Mouse (Mus musculus) liver, embryonic 15.5 days (tissue): ENCODE results near the gene Sparc. TPM values are rescaled to one million over a fixed set of nuclear protein-coding genes. Genes with fewer than 3 reads are reported as not detected.

Experiments used
- ATAC-seq: fragments of 200-750 bp; cut with Nextera tagmentation; 2 replicates; pipeline ENCODE4 v1.8.0; 2017; ENCODE audit warnings: moderate number of reproducible peaks, mild to moderate bottlenecking, moderate library complexity; ENCODE audit not compliant: insufficient read depth
- H3K27ac ChIP-seq: fragments of 300-500 bp; sonication (generic); replicated peaks from 2 replicates; pipeline ENCODE4 v1.5.1; 2015; ENCODE audit warnings: mild to moderate bottlenecking, inconsistent platforms
- H3K27me3 ChIP-seq: fragments of 300-500 bp; sonication (generic); 2 replicates; pipeline ENCODE4 v1.6.1; 2015; ENCODE audit warnings: mild to moderate bottlenecking, inconsistent platforms
- H3K36me3 ChIP-seq: fragments of 300-500 bp; sonication (generic); replicated peaks from 2 replicates; pipeline ENCODE4 v1.6.1; 2015; ENCODE audit warnings: moderate library complexity, mild to moderate bottlenecking, inconsistent platforms
- H3K4me1 ChIP-seq: fragments of 300-500 bp; sonication (generic); replicated peaks from 2 replicates; pipeline ENCODE4 v1.6.1; 2015; ENCODE audit warnings: inconsistent platforms
- H3K4me2 ChIP-seq: fragments of 300-500 bp; sonication (generic); 2 replicates; pipeline ENCODE4 v1.6.1; 2015; ENCODE audit warnings: moderate library complexity, mild to moderate bottlenecking, inconsistent platforms
- H3K4me3 ChIP-seq: fragments of 300-500 bp; sonication (generic); replicated peaks from 2 replicates; pipeline ENCODE4 v1.5.1; 2015; ENCODE audit warnings: mild to moderate bottlenecking, inconsistent platforms
- H3K9ac ChIP-seq: fragments of 300-500 bp; sonication (generic); 2 replicates; pipeline ENCODE4 v1.6.1; 2015; ENCODE audit warnings: moderate library complexity, mild to moderate bottlenecking, inconsistent platforms
- H3K9me3 ChIP-seq: fragments of 300-500 bp; sonication (generic); replicated peaks from 2 replicates; pipeline ENCODE4 v1.6.1; 2016; ENCODE audit warnings: inconsistent platforms
- WGBS: fragments of 180-500 bp; shearing (Covaris S2); methylation state at CpG from one replicate; pipeline ENCODE4 v1.1.7; 2015; ENCODE audit warnings: mixed read lengths; ENCODE audit not compliant: insufficient replicate concordance; 5-methylcytosine and 5-hydroxymethylcytosine counted together
- polyA plus RNA-seq: library from polyadenylated mRNA; unstranded; fragments of >200 nt; fragmentation: Nextera tagmentation; extraction: Ambion mirVana; gene quantifications from 2 replicates; pipeline ENCODE4 v1.2.1, GENCODE M21; 2015

Sparc gene
- polyA plus RNA-seq: 154 and 161 TPM in 2 replicates

- no peak for ATAC-seq
- Histone ChIP-seq H3K36me3 (no peaks in the 10 kb centered on the region), H3K27ac (no peak within 1 kb of the TSS), H3K4me3 (no peak within 1 kb of the TSS), H3K9ac (no peak within 1 kb of the TSS), H3K9me3 (no peaks in the 10 kb centered on the region), H3K27me3 (peaks cover 16% of the 10 kb centered on the region), H3K4me1 (peaks cover 10% of the 10 kb centered on the region; the same call in 1 of the 2 replicates), H3K4me2 (no peak within 1 kb of the TSS)
- WGBS: 65% methylated on average over 1 of the region's 1 CpGs
Measured at GRCm38 (mm10) chr11:55422978-55423377, at the start of gene Sparc. Gene Sparc (minus strand): TSS chr11:55423183.

GRCm38 (mm10) chr11:55471467-55471866 lies 48.5 kb upstream of the Sparc start:
- H3K4me1 ChIP-seq: peaks cover 59% of the 10 kb centered on the region
- peak overlapping the region; percentile 94 for H3K4me2 ChIP-seq
- peaks cover 21% of the 10 kb centered on the region; the same call in 1 of the 2 replicates for H3K36me3 ChIP-seq
- no peaks in the 10 kb centered on the region for H3K27me3 ChIP-seq
- WGBS: 51% methylated on average over 7 of the region's 7 CpGs
- H3K4me3 ChIP-seq: peak overlapping the region; percentile 88
- H3K27ac ChIP-seq: peak overlapping the region; percentile 94; the same call in 1 of the 2 replicates
- peak overlapping the region; percentile 84 for H3K9ac ChIP-seq
- ATAC-seq: no peak
- no peaks in the 10 kb centered on the region for H3K9me3 ChIP-seq

- H3K9ac ChIP-seq: peak overlapping the region; percentile 84
- no peaks in the 10 kb centered on the region for H3K9me3 ChIP-seq
- 15% methylated on average over 8 of the region's 8 CpGs for WGBS
- peak overlapping the region; percentile 88 for H3K4me3 ChIP-seq
- peaks cover 54% of the 10 kb centered on the region for H3K4me1 ChIP-seq
- peak overlapping the region; percentile 94 for H3K4me2 ChIP-seq
- no peak for ATAC-seq
- 0 out of 2 replicates have a peak, but pooled peaks cover 21% of the 10 kb centered on the region for H3K36me3 ChIP-seq
- no peaks in the 10 kb centered on the region for H3K27me3 ChIP-seq
- H3K27ac ChIP-seq: peak overlapping the region; percentile 94
Measured at GRCm38 (mm10) chr11:55470761-55471160, 47.8 kb upstream of the Sparc start.

GRCm38 (mm10) chr11:55469923-55470691 lies 47.1 kb upstream of the Sparc start:
- peak overlapping the region; percentile 84 for H3K9ac ChIP-seq
- H3K36me3 ChIP-seq: 0 out of 2 replicates have a peak, but pooled peaks cover 21% of the 10 kb centered on the region
- under 1% methylated on average over 46 of the region's 46 CpGs for WGBS
- peak overlapping the region; percentile 88 for H3K4me3 ChIP-seq
- H3K27me3 ChIP-seq: no peaks in the 10 kb centered on the region
- H3K4me2 ChIP-seq: peak overlapping the region; percentile 94
- no peaks in the 10 kb centered on the region for H3K9me3 ChIP-seq
- H3K27ac ChIP-seq: peak overlapping the region; percentile 94
- peaks cover 54% of the 10 kb centered on the region for H3K4me1 ChIP-seq
- no peak for ATAC-seq

- Histone ChIP-seq H3K36me3 (0 out of 2 replicates have a peak, but pooled peaks cover 16% of the 10 kb centered on the region), H3K9me3 (no peaks in the 10 kb centered on the region), H3K9ac (peak within 1 kb of the TSS; percentile 84), H3K27me3 (no peaks in the 10 kb centered on the region), H3K4me2 (peak within 1 kb of the TSS; percentile 94), H3K4me3 (peak within 1 kb of the TSS; percentile 88), H3K27ac (peak within 1 kb of the TSS; percentile 94), H3K4me1 (peaks cover 48% of the 10 kb centered on the region)
- under 1% methylated on average over 57 of the region's 57 CpGs for WGBS
- ATAC-seq: peak; percentile 94
Measured at GRCm38 (mm10) chr11:55469048-55469843, 46.3 kb upstream of the Sparc start, which contains the start of gene G3bp1. Gene G3bp1 (plus strand): TSS chr11:55469685.

GRCm38 (mm10) chr11:55468611-55469047 lies 45.6 kb upstream of the Sparc start:
- WGBS: 1% methylated on average over 17 of the region's 17 CpGs

GRCm38 (mm10) chr11:55468012-55468411 lies 45.0 kb upstream of the Sparc start:
- Histone ChIP-seq H3K4me3 (peak overlapping the region; percentile 88), H3K4me2 (peak overlapping the region; percentile 94), H3K9me3 (no peaks in the 10 kb centered on the region), H3K27me3 (no peaks in the 10 kb centered on the region), H3K36me3 (0 out of 2 replicates have a peak, but pooled peaks cover 10% of the 10 kb centered on the region), H3K9ac (peak overlapping the region; percentile 82), H3K27ac (peak overlapping the region; percentile 94), H3K4me1 (peaks cover 37% of the 10 kb centered on the region)
- 62% methylated on average over 10 of the region's 10 CpGs for whole genome bisulfite sequencing
- ATAC-seq: no peak

More at GRCm38 (mm10) chr11:55468611-55469047, 45.6 kb upstream of the Sparc start:
- Histone ChIP-seq H3K27me3 (no peaks in the 10 kb centered on the region), H3K4me1 (peaks cover 42% of the 10 kb centered on the region), H3K4me2 (peak overlapping the region; percentile 94), H3K36me3 (0 out of 2 replicates have a peak, but pooled peaks cover 13% of the 10 kb centered on the region), H3K4me3 (peak overlapping the region; percentile 88), H3K9me3 (no peaks in the 10 kb centered on the region), H3K27ac (peak overlapping the region; percentile 94), H3K9ac (peak overlapping the region; percentile 82)
- peak; percentile 22; the same call in 1 of the 2 replicates for ATAC-seq

- H3K27ac ChIP-seq: peak overlapping the region; percentile 48; the same call in 1 of the 2 replicates
- peaks cover 29% of the 10 kb centered on the region for H3K4me1 ChIP-seq
- H3K4me2 ChIP-seq: 0 out of 2 replicates have a peak overlapping the region, but pooled peaks have one; percentile 21
- WGBS: 70% methylated on average over 3 of the region's 3 CpGs
- H3K9me3 ChIP-seq: no peaks in the 10 kb centered on the region
- no peak overlapping the region for H3K4me3 ChIP-seq
- H3K36me3 ChIP-seq: no peaks in the 10 kb centered on the region
- no peaks in the 10 kb centered on the region for H3K27me3 ChIP-seq
- H3K9ac ChIP-seq: no peak overlapping the region
- ATAC-seq: no peak
Measured at GRCm38 (mm10) chr11:55465177-55465576, 42.2 kb upstream of the Sparc start.

- no peak for ATAC-seq
- H3K4me1 ChIP-seq: peaks cover 34% of the 10 kb centered on the region
- no peaks in the 10 kb centered on the region for H3K27me3 ChIP-seq
- no peaks in the 10 kb centered on the region for H3K9me3 ChIP-seq
- no peaks in the 10 kb centered on the region for H3K36me3 ChIP-seq
- H3K27ac ChIP-seq: no peak overlapping the region
- no peak overlapping the region for H3K4me3 ChIP-seq
- H3K4me2 ChIP-seq: no peak overlapping the region
- 78% methylated on average over 10 of the region's 10 CpGs for WGBS
- H3K9ac ChIP-seq: no peak overlapping the region
Measured at GRCm38 (mm10) chr11:55464707-55465106, 41.7 kb upstream of the Sparc start.

GRCm38 (mm10) chr11:55462149-55462548 lies 39.2 kb upstream of the Sparc start:
- Histone ChIP-seq H3K36me3 (0 out of 2 replicates have a peak, but pooled peaks cover 4% of the 10 kb centered on the region), H3K4me1 (peaks cover 39% of the 10 kb centered on the region), H3K27ac (peak overlapping the region; percentile 77; the same call in 1 of the 2 replicates), H3K27me3 (no peaks in the 10 kb centered on the region), H3K9ac (no peak overlapping the region), H3K4me3 (no peak overlapping the region), H3K4me2 (peak overlapping the region; percentile 96; the same call in 1 of the 2 replicates), H3K9me3 (no peaks in the 10 kb centered on the region)
- 85% methylated on average over 9 of the region's 9 CpGs for WGBS
- no peak for ATAC-seq
